Mouse (Mus musculus) CH12.LX (cell line): ENCODE results near the gene Oma1. TPM values are rescaled to one million over a fixed set of nuclear protein-coding genes. Genes with fewer than 3 reads are reported as not detected.

Source experiments
- DNase-seq: peaks from one replicate; pipeline ENCODE4 v3.0.0-alpha.2; 2013; ENCODE audit errors: extremely low read depth
- H3K27ac ChIP-seq: 2 replicates; pipeline ENCODE4 v1.5.1; 2012; ENCODE audit warnings: low read depth, mild to moderate bottlenecking, control low read depth, moderate library complexity; ENCODE audit not compliant: insufficient read depth
- H3K27me3 ChIP-seq: replicated peaks from 2 replicates; pipeline ENCODE3; 2012; ENCODE audit warnings: inconsistent platforms
- H3K36me3 ChIP-seq, 2 experiments: replicated peaks in 1 of 2; 2 replicates each; pipeline versions ENCODE3 to v1.6.1; 2012; ENCODE audit warnings: inconsistent platforms in 1 of 2, low read length in 1 of 2, mild to moderate bottlenecking in 1 of 2, mixed read lengths in 1 of 2, moderate library complexity in 1 of 2; ENCODE audit not compliant: control insufficient read depth in 1 of 2, insufficient read depth in 1 of 2
- H3K4me1 ChIP-seq, 2 experiments: 2 replicates each; pipeline ENCODE4 v1.6.1; 2012; ENCODE audit warnings: inconsistent platforms in 1 of 2, moderate library complexity in 1 of 2; ENCODE audit not compliant: insufficient read depth in 2 of 2, control insufficient read depth in 1 of 2
- H3K4me2 ChIP-seq: 2 replicates; pipeline ENCODE4 v1.6.1; 2012; ENCODE audit warnings: low read depth, mild to moderate bottlenecking, control low read depth; ENCODE audit not compliant: poor library complexity, insufficient read depth, severe bottlenecking
- H3K4me3 ChIP-seq, 3 experiments: fragments of 150-350 bp in 1 of 3; sonication (generic) in 1 of 3; replicated peaks in 1 of 3; 2 replicates each; pipeline versions ENCODE3 to v1.5.1; 2011 to 2012; ENCODE audit warnings: low read depth in 2 of 3, low read length in 2 of 3, mild to moderate bottlenecking in 2 of 3, moderate library complexity in 2 of 3, control low read depth in 1 of 3, improper control_type of control experiment in 1 of 3, inconsistent platforms in 1 of 3, mixed read lengths in 1 of 3; ENCODE audit not compliant: poor library complexity in 1 of 3
- H3K79me2 ChIP-seq: replicated peaks from 2 replicates; pipeline ENCODE4 v1.6.1; 2012; ENCODE audit warnings: mild to moderate bottlenecking, moderate library complexity; ENCODE audit not compliant: control insufficient read depth, poor library complexity, insufficient read depth, severe bottlenecking; ENCODE audit errors: extremely low read depth
- H3K9ac ChIP-seq: 2 replicates; pipeline ENCODE4 v1.6.1; 2012; ENCODE audit warnings: low read depth, mild to moderate bottlenecking, control low read depth, moderate library complexity; ENCODE audit not compliant: insufficient read depth
- H3K9me3 ChIP-seq: replicated peaks from 2 replicates; pipeline ENCODE3; 2012; ENCODE audit warnings: low read length, inconsistent platforms, mixed read lengths
- CTCF ChIP-seq, 2 experiments: IDR thresholded peaks in 1 of 2; conservative IDR thresholded peaks in 1 of 2; 2 replicates each; pipeline ENCODE4 v1.5.1; 2011 to 2012; ENCODE audit warnings: low read depth in 2 of 2, low read length in 2 of 2, improper control_type of control experiment in 1 of 2, inconsistent platforms in 1 of 2, mild to moderate bottlenecking in 1 of 2, moderate library complexity in 1 of 2
- ELF1 ChIP-seq: IDR thresholded peaks from 2 replicates; pipeline ENCODE4 v1.6.1; 2014; ENCODE audit warnings: low read depth, mild to moderate bottlenecking, inconsistent platforms, low read length, improper control_type of control experiment
- ETS1 ChIP-seq: conservative IDR thresholded peaks from 2 replicates; pipeline ENCODE4 v1.6.1; 2012; ENCODE audit warnings: low read depth, mild to moderate bottlenecking, inconsistent platforms, low read length, improper control_type of control experiment, moderate library complexity
- HCFC1 ChIP-seq: IDR thresholded peaks from 2 replicates; pipeline ENCODE4 v1.6.1; 2012; ENCODE audit warnings: low read depth, mild to moderate bottlenecking, inconsistent platforms, low read length, improper control_type of control experiment
- IRF4 ChIP-seq: IDR thresholded peaks from 2 replicates; pipeline ENCODE4 v1.6.1; 2014; ENCODE audit warnings: low read depth, mild to moderate bottlenecking, inconsistent platforms, low read length, improper control_type of control experiment
- MAFK ChIP-seq: IDR thresholded peaks from 2 replicates; pipeline ENCODE4 v1.6.1; 2011; ENCODE audit warnings: low read length, improper control_type of control experiment; ENCODE audit not compliant: insufficient replicate concordance
- MAX ChIP-seq: IDR thresholded peaks from 2 replicates; pipeline ENCODE4 v1.6.1; 2011; ENCODE audit warnings: low read length, improper control_type of control experiment
- MAZ ChIP-seq: IDR thresholded peaks from 2 replicates; pipeline ENCODE4 v1.6.1; 2012; ENCODE audit warnings: low read depth, mild to moderate bottlenecking, inconsistent platforms, low read length, improper control_type of control experiment, moderate library complexity
- MEF2A ChIP-seq: IDR thresholded peaks from 2 replicates; pipeline ENCODE4 v1.6.1; 2014; ENCODE audit warnings: low read depth, mild to moderate bottlenecking, inconsistent platforms, low read length, improper control_type of control experiment, borderline replicate concordance
- MXI1 ChIP-seq: IDR thresholded peaks from 2 replicates; pipeline ENCODE4 v1.6.1; 2011; ENCODE audit warnings: mild to moderate bottlenecking, low read depth, low read length, improper control_type of control experiment
- NELFE ChIP-seq: IDR thresholded peaks from 2 replicates; pipeline ENCODE4 v1.6.1; 2011; ENCODE audit warnings: low read depth, low read length, improper control_type of control experiment
- NRF1 ChIP-seq: IDR thresholded peaks from 2 replicates; pipeline ENCODE4 v1.6.1; 2014; ENCODE audit warnings: low read depth, mild to moderate bottlenecking, inconsistent platforms, low read length, improper control_type of control experiment, moderate library complexity
- POLR2A ChIP-seq: IDR thresholded peaks from 2 replicates; pipeline ENCODE4 v1.6.1; 2011; ENCODE audit warnings: low read depth, mild to moderate bottlenecking, improper control_type of control experiment, low read length
- RAD21 ChIP-seq: IDR thresholded peaks from 2 replicates; pipeline ENCODE4 v1.6.1; 2011; ENCODE audit warnings: low read depth, mild to moderate bottlenecking, low read length, improper control_type of control experiment, moderate library complexity
- RCOR1 ChIP-seq: conservative IDR thresholded peaks from 2 replicates; pipeline ENCODE4 v1.6.1; 2012; ENCODE audit warnings: low read depth, mild to moderate bottlenecking, inconsistent platforms, low read length, improper control_type of control experiment
- SIN3A ChIP-seq: IDR thresholded peaks from 2 replicates; pipeline ENCODE4 v1.6.1; 2012; ENCODE audit warnings: low read length, improper control_type of control experiment, inconsistent platforms
- SMC3 ChIP-seq: IDR thresholded peaks from 2 replicates; pipeline ENCODE4 v1.6.1; 2011; ENCODE audit warnings: low read depth, low read length, improper control_type of control experiment
- TCF12 ChIP-seq: IDR thresholded peaks from 2 replicates; pipeline ENCODE4 v1.6.1; 2014; ENCODE audit warnings: low read depth, mild to moderate bottlenecking, inconsistent platforms, low read length, improper control_type of control experiment
- UBTF ChIP-seq: IDR thresholded peaks from 2 replicates; pipeline ENCODE4 v1.6.1; 2012; ENCODE audit warnings: low read depth, mild to moderate bottlenecking, inconsistent platforms, low read length, improper control_type of control experiment, moderate library complexity
- USF1 ChIP-seq: IDR thresholded peaks from 2 replicates; pipeline ENCODE4 v1.6.1; 2014; ENCODE audit warnings: low read depth, mild to moderate bottlenecking, inconsistent platforms, low read length, improper control_type of control experiment
- USF2 ChIP-seq: conservative IDR thresholded peaks from 2 replicates; pipeline ENCODE4 v1.6.1; 2011; ENCODE audit warnings: low read depth, low read length, improper control_type of control experiment
- ZMIZ1 ChIP-seq: IDR thresholded peaks from 2 replicates; pipeline ENCODE4 v1.6.1; 2012; ENCODE audit warnings: low read depth, mild to moderate bottlenecking, inconsistent platforms, low read length, improper control_type of control experiment
- ZNF384 ChIP-seq: IDR thresholded peaks from 2 replicates; pipeline ENCODE4 v1.6.1; 2012; ENCODE audit warnings: low read depth, low read length, improper control_type of control experiment, inconsistent platforms
- dilution Hi-C: fragments of 300-500 bp; cut with MboI; formaldehyde crosslinking; loops from 2 replicates; pipeline ENCODE4 v1.14.3; 2020; ENCODE audit warnings: low sequenced_read_pairs; ENCODE audit not compliant: extremely low pct_unique_long_range_greater_than_20kb, extremely low pct_ligation_motif_present
- in situ Hi-C: fragments of 300-500 bp; cut with MboI; formaldehyde crosslinking; loops from 3 replicates; pipeline ENCODE4 v1.14.3; 2019; ENCODE audit warnings: low sequenced_read_pairs, low pct_ligation_motif_present, low pct_unique_long_range_greater_than_20kb, mixed read lengths
- polyA plus RNA-seq: library from polyadenylated mRNA; unstranded; fragments of >175 nt; gene quantifications from 2 replicates; pipeline ENCODE4 v1.2.1, GENCODE M21; 2012; ENCODE audit warnings: low read depth; ENCODE audit not compliant: insufficient read length
- total RNA-seq, 2 experiments: library from RNA; depleted of rRNA; stranded (reverse); fragments of 300-350 nt in 1 of 2; fragments of >200 nt in 1 of 2; gene quantifications; 2 replicates each; pipeline ENCODE4 v1.2.3; 2012 to 2014

Gene Oma1
- total RNA-seq (2012; rRNA removed) (15.7 and 16.1 TPM in 2 replicates), total RNA-seq (2014; rRNA removed) (17.5 and 20.7 TPM in 2 replicates), polyA plus RNA-seq (16.8 and 20.0 TPM in 2 replicates)

- peak within 1 kb of the TSS; percentile 75 for H3K4me2 ChIP-seq
- peaks cover 2% of the 10 kb centered on the region for H3K27me3 ChIP-seq
- H3K9me3 ChIP-seq = no peaks in the 10 kb centered on the region
- peak within 1 kb of the TSS; percentile 91 for H3K9ac ChIP-seq
- H3K79me2 ChIP-seq = no peaks in the 10 kb centered on the region; the same call in 1 of the 2 replicates
- in situ Hi-C loops = no loop called here
- peak; percentile 96 for DNase-seq
- H3K27ac ChIP-seq = peak within 1 kb of the TSS; percentile 64
- peaks cover 0 to 12% of the 10 kb centered on the region in 2 experiments; a peak in 2 of 4 replicates for H3K4me1 ChIP-seq
- dilution Hi-C loops = no loop called here
- TF ChIP-seq POLR2A (peak; percentile 83), CTCF (conservative IDR thresholded peaks at IDR 0.05 in 1 of 2, IDR thresholded peaks at IDR 0.05 in 1 of 2; ENCODE audit: low read depth in 2 of 2, low read length in 2 of 2) (peak; percentile 15 to 87; a peak in 2 of 4 replicates), UBTF (peak; percentile 70; the same call in 1 of the 2 replicates), ZMIZ1 (peak; percentile 72), MXI1 (peak; percentile 81), MAX (0 out of 2 replicates have a peak, but pooled peaks have one; percentile 52), RCOR1 (no peak), SIN3A (peak; percentile 57; the same call in 1 of the 2 replicates), RAD21 (peak; percentile 71), NELFE (peak; percentile 83), NRF1 (peak; percentile 88), MEF2A (peak; percentile 46; the same call in 1 of the 2 replicates), SMC3 (peak; percentile 76), USF1 (no peak), HCFC1 (peak; percentile 68), IRF4 (peak; percentile 54; the same call in 1 of the 2 replicates), ETS1 (no peak), TCF12 (peak; percentile 75), MAZ (peak; percentile 68), MAFK (no peak), ZNF384 (peak; percentile 82), ELF1 (peak; percentile 87), USF2 (no peak)
- H3K4me3 ChIP-seq = peak within 1 kb of the TSS; percentile 62 to 94 (median 73)
- peaks cover 0 to 5% of the 10 kb centered on the region in 2 experiments for H3K36me3 ChIP-seq
These were observed at the start of gene Oma1 for GRCm38 (mm10) chr4:103313587-103314525. Gene Oma1 (plus strand): TSS chr4:103313812.
